Comparison of ENCODE assay signal across 10 mouse cellular contexts in genomic region chr4:54587197-54587596, GRCm38 (mm10).
DNase-seq lines count a peak whose midpoint lies in the region; ATAC-seq lines count a peak whose summit lies in the region.
"Had no signal": no experiment of that assay in that cellular context is flagged by ENCODE, and none has a peak within 500 bp of the region (broad histone marks: within the 10 kb centered on the region; RNA-seq: fewer than 3 reads in every experiment).

No protein-coding gene starts in this region.

- no peaks in the 10 kb centered on the region for H3K9me3 ChIP-seq in forebrain, embryonic 14.5 days (replicated peaks; ENCODE audit: control insufficient read depth, low read length)
- H3K9me3 ChIP-seq in forebrain, embryonic 15.5 days = no peaks in the 10 kb centered on the region
- no peaks in the 10 kb centered on the region for H3K9me3 ChIP-seq in neural tube, embryonic 15.5 days (replicated peaks)
- H3K9me3 ChIP-seq: liver, embryonic 15.5 days had no signal

- no peaks in the 10 kb centered on the region for H3K27me3 ChIP-seq in forebrain, embryonic 14.5 days (replicated peaks; ENCODE audit: control insufficient read depth, insufficient read depth, low read length)
- no peaks in the 10 kb centered on the region for H3K27me3 ChIP-seq in forebrain, embryonic 15.5 days
- no peaks in the 10 kb centered on the region for H3K27me3 ChIP-seq in neural tube, embryonic 15.5 days (replicated peaks)
- H3K27me3 ChIP-seq: liver, embryonic 15.5 days had no signal

- no peaks in the 10 kb centered on the region for H3K4me1 ChIP-seq in forebrain, embryonic 14.5 days (ENCODE audit: control insufficient read depth, insufficient read depth, low read length)
- no peaks in the 10 kb centered on the region for H3K4me1 ChIP-seq in forebrain, embryonic 15.5 days
- no peaks in the 10 kb centered on the region for H3K4me1 ChIP-seq in neural tube, embryonic 15.5 days
- H3K4me1 ChIP-seq: liver, embryonic 15.5 days had no signal

- no peak overlapping the region for H3K4me2 ChIP-seq in forebrain, embryonic 14.5 days (ENCODE audit: low read length)
- no peak overlapping the region for H3K4me2 ChIP-seq in forebrain, embryonic 15.5 days (replicated peaks)
- no peak overlapping the region for H3K4me2 ChIP-seq in neural tube, embryonic 15.5 days
- H3K4me2 ChIP-seq: liver, embryonic 15.5 days had no signal

- no peak overlapping the region for H3K9ac ChIP-seq in forebrain, embryonic 14.5 days (ENCODE audit: low read length)
- H3K9ac ChIP-seq in forebrain, embryonic 15.5 days (replicated peaks) = no peak overlapping the region
- no peak overlapping the region for H3K9ac ChIP-seq in neural tube, embryonic 15.5 days (replicated peaks)
- H3K9ac ChIP-seq: liver, embryonic 15.5 days had no signal

- intact Hi-C loops in gastrocnemius, postnatal 14 days (cut with DNase I; ENCODE audit: low total_unique reads) = no loop called here

- no peaks in the 10 kb centered on the region for H3K36me3 ChIP-seq in forebrain, embryonic 14.5 days (ENCODE audit: control insufficient read depth, insufficient read depth, low read length)
- no peaks in the 10 kb centered on the region for H3K36me3 ChIP-seq in forebrain, embryonic 15.5 days
- H3K36me3 ChIP-seq in neural tube, embryonic 15.5 days = no peaks in the 10 kb centered on the region
- H3K36me3 ChIP-seq: liver, embryonic 15.5 days had no signal

- H3K4me3 ChIP-seq in forebrain, embryonic 14.5 days (ENCODE audit: low read depth, low read length) = no peak overlapping the region
- H3K4me3 ChIP-seq in forebrain, embryonic 15.5 days = no peak overlapping the region
- H3K4me3 ChIP-seq in neural tube, embryonic 15.5 days (replicated peaks) = no peak overlapping the region
- H3K4me3 ChIP-seq: liver, embryonic 15.5 days had no signal

- WGBS in forebrain, embryonic 14.5 days = 84% methylated on average over 6 of the region's 6 CpGs
- 75% methylated on average over 6 of the region's 6 CpGs for WGBS in forebrain, embryonic 15.5 days
- WGBS in neural tube, embryonic 15.5 days = 82% methylated on average over 6 of the region's 6 CpGs

- no peak for ATAC-seq in forebrain, embryonic 14.5 days
- ATAC-seq in forebrain, embryonic 15.5 days (replicated peaks) = no peak
- ATAC-seq in neural tube, embryonic 15.5 days (ENCODE audit: low FRiP score) = 0 out of 2 replicates have a peak, but pooled peaks have one; percentile 61

- DNase-seq in forebrain, embryonic 14.5 days (ENCODE audit: low spot score) = peak; percentile 5
- no peak for DNase-seq in neural tube, embryonic 10.5 days (ENCODE audit: extremely low spot score, low spot score)
- DNase-seq in gastrocnemius, postnatal 14 days = peak; percentile 61
- DNase-seq in lung, postnatal 4 days = peak; percentile 12 to 64
- no peak for DNase-seq in testis, postnatal 10 days (ENCODE audit: low spot score)
- no peak for DNase-seq in embryo, embryonic 10 days (ENCODE audit: low spot score)
- DNase-seq: heart, postnatal 36 days had no signal

- H3K27ac ChIP-seq in forebrain, embryonic 14.5 days (ENCODE audit: low read depth, low read length) = no peak overlapping the region
- no peak overlapping the region for H3K27ac ChIP-seq in forebrain, embryonic 15.5 days (replicated peaks)
- H3K27ac ChIP-seq in neural tube, embryonic 15.5 days (replicated peaks) = no peak overlapping the region
- H3K27ac ChIP-seq: liver, embryonic 15.5 days had no signal

Comparison
In these comparisons a context has a peak if more than half of its experiments do, and no peak if none do; other contexts are left out.
1. DNase-seq: peak in forebrain, embryonic 14.5 days (single experiment), gastrocnemius, postnatal 14 days (single experiment) and lung, postnatal 4 days (2 of 2); none in neural tube, embryonic 10.5 days (single experiment), testis, postnatal 10 days (single experiment) and embryo, embryonic 10 days (single experiment).